Mouse (Mus musculus): ENCODE measurements around the gene Mid1. TPM values are rescaled to one million over a fixed set of nuclear protein-coding genes. Genes with fewer than 3 reads are reported as not detected.

The Mid1 gene
- polyA plus RNA-seq, 1 experiment from 2014 or later = 27.4 TPM

DNA sequence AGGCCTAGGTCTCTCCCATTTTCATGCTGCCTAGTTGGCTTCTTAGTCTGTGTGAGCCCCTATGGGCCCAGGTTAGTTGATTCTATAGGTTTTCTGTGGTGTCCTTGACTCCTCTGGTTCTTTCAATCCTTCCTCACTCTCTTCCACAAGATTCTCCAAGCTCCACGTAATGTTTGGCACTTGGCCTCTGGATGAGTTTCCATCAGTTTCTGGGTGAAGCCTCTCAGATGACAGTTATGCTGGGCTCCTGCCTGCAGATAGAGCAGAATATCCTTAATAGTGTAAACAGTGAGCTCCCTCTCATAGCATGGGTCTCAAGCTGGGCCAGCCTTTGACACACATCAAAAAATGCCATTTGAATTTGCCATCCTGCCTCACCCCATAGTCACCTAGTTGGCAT is 38.5 kb downstream of the Mid1 start:
- Histone ChIP-seq H3K9ac (ENCODE audit: low read length) (no peak overlapping the region), H3K9me3 (ENCODE audit: control insufficient read depth, low read length) (no peaks in the 10 kb centered on the region), H3K27me3 (ENCODE audit: control insufficient read depth, insufficient read depth, low read length) (peaks cover 5% of the 10 kb centered on the region; the same call in 1 of the 2 replicates), H3K27ac (ENCODE audit: low read depth, low read length) (no peak overlapping the region), H3K4me3 (ENCODE audit: low read depth, low read length) (no peak overlapping the region), H3K4me1 (replicated peaks; ENCODE audit: control insufficient read depth, insufficient read depth, low read length) (no peaks in the 10 kb centered on the region), H3K36me3 (ENCODE audit: control insufficient read depth, insufficient read depth, low read length) (no peaks in the 10 kb centered on the region), H3K4me2 (ENCODE audit: low read depth, low read length, severe bottlenecking) (no peak overlapping the region)
- DNase-seq (ENCODE audit: low spot score) (no peak), ATAC-seq (replicated peaks; ENCODE audit: low FRiP score) (no peak)
- WGBS = 83% methylated on average over 1 of the region's 1 CpGs

DNA sequence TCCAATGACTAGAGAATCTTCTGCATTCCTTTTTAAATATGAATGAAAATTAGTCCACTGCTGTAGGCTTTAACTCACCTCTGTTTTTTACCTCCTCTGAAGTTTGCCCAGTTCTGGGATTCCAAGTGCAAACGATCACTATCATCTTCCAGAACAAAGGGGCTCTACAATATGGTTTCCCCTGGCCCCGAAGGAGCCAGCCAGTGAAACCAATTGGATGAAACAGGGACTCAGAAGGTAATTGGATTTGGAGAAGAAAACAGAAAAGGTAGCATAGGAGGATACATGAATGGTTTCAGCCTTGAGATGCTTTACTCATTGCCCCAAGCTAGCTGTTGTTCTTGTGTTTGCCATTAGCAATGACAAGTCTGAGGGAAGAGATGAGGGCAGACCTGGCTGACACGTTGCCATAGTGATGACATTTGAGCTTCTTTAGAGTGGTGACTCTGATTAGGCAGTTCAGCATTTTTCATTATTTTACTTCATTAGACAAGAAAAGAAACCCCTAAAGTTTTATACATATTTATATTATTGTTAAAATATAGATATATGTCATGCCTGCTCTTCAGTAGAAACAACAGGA is 50.5 kb downstream of the Mid1 start:
- Histone ChIP-seq H3K4me3 (ENCODE audit: low read depth, low read length) (no peak overlapping the region), H3K4me1 (replicated peaks; ENCODE audit: control insufficient read depth, insufficient read depth, low read length) (no peaks in the 10 kb centered on the region), H3K4me2 (ENCODE audit: low read depth, low read length, severe bottlenecking) (no peak overlapping the region), H3K9ac (ENCODE audit: low read length) (no peak overlapping the region), H3K9me3 (ENCODE audit: control insufficient read depth, low read length) (no peaks in the 10 kb centered on the region), H3K36me3 (ENCODE audit: control insufficient read depth, insufficient read depth, low read length) (no peaks in the 10 kb centered on the region), H3K27ac (ENCODE audit: low read depth, low read length) (no peak overlapping the region), H3K27me3 (ENCODE audit: control insufficient read depth, insufficient read depth, low read length) (peaks cover 12% of the 10 kb centered on the region)
- 33% methylated on average over 3 of the region's 3 CpGs for WGBS
- no peak for DNase-seq (ENCODE audit: low spot score)
- ATAC-seq (replicated peaks; ENCODE audit: low FRiP score) = 0 out of 2 replicates have a peak, but pooled peaks have one; percentile 53

DNA sequence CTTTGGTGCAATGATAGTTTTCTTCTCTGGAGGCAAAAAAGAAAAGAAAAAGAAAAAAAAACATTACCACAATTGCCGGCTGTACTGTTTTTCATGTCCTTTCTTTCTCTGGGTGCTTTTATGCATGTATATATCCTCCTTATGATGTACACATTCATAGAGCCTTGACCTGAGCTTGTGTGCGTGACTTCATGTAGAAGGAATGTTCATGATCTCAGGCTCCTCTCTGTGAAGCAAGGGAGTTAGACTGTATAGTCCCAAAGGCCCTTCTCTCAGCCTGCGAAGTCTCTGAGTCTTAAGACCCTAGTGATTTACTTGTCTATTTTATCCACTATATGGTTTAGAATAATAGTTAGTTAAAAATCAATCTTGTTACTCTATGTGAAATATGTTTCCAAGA is 73.0 kb downstream of the Mid1 start:
- WGBS = 86% methylated on average over 3 of the region's 3 CpGs
- no peak for DNase-seq (ENCODE audit: low spot score)
- Histone ChIP-seq H3K36me3 (ENCODE audit: control insufficient read depth, insufficient read depth, low read length) (no peaks in the 10 kb centered on the region), H3K4me2 (ENCODE audit: low read depth, low read length, severe bottlenecking) (no peak overlapping the region), H3K27ac (ENCODE audit: low read depth, low read length) (no peak overlapping the region), H3K9ac (ENCODE audit: low read length) (no peak overlapping the region), H3K4me1 (replicated peaks; ENCODE audit: control insufficient read depth, insufficient read depth, low read length) (no peaks in the 10 kb centered on the region), H3K9me3 (ENCODE audit: control insufficient read depth, low read length) (no peaks in the 10 kb centered on the region), H3K27me3 (ENCODE audit: control insufficient read depth, insufficient read depth, low read length) (peaks cover 8% of the 10 kb centered on the region), H3K4me3 (ENCODE audit: low read depth, low read length) (no peak overlapping the region)
- no peak for ATAC-seq (replicated peaks; ENCODE audit: low FRiP score)

DNA sequence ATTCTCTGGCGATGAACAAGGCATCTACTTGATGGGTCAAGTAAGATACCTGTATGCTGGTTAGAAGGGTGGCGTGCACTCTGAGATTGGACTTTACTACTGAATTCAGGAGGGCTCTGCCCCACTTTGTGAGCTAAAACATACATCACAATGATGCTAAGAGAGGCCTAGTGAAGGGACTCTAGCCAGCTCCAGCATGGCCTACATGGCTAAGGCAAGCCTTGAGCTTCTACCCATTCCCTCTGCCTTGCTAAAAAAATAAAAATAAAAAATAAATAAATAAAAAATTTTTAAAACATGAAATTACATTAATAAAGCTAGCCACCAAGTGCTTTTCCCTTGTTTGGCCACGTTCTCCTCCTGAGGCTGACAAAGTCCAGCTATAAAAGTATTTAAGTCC is 94.5 kb downstream of the Mid1 start, which contains the start of gene 4933400A11Rik:
TSS of gene 4933400A11Rik (minus strand) at position 101 of the 400 bp plus-strand sequence.
- DNase-seq (ENCODE audit: low spot score) (no peak), ATAC-seq (replicated peaks; ENCODE audit: low FRiP score) (no peak)
- Histone ChIP-seq H3K36me3 (ENCODE audit: control insufficient read depth, insufficient read depth, low read length) (no peaks in the 10 kb centered on the region), H3K9ac (ENCODE audit: low read length) (no peak within 1 kb of the TSS), H3K4me1 (replicated peaks; ENCODE audit: control insufficient read depth, insufficient read depth, low read length) (no peaks in the 10 kb centered on the region), H3K27me3 (ENCODE audit: control insufficient read depth, insufficient read depth, low read length) (peaks cover 2% of the 10 kb centered on the region; the same call in 1 of the 2 replicates), H3K4me3 (ENCODE audit: low read depth, low read length) (no peak within 1 kb of the TSS), H3K4me2 (ENCODE audit: low read depth, low read length, severe bottlenecking) (no peak within 1 kb of the TSS), H3K27ac (ENCODE audit: low read depth, low read length) (no peak within 1 kb of the TSS), H3K9me3 (ENCODE audit: control insufficient read depth, low read length) (no peaks in the 10 kb centered on the region)
- WGBS = 84% methylated on average over 3 of the region's 3 CpGs

DNA sequence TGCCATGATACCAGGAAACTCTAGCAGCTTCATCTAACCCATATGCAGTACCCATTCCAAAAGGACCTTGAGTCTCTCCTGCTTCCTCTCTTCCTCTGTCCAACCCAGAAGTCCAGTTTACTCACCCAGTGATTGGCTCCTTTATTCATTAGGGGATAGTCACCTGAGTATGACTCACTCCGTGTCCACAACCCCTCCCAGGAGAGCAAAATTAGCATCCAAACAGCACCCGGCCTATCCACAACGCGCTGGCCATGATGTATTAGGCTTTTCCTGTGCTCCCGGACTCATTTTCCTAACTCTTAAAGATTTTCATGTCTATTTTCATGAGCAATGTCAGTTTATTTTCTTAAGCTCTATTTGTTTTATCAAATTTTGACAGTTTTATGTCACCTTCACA is 104.7 kb downstream of the Mid1 start:
- ATAC-seq (replicated peaks; ENCODE audit: low FRiP score) = no peak
- no peaks in the 10 kb centered on the region for H3K4me1 ChIP-seq (replicated peaks; ENCODE audit: control insufficient read depth, insufficient read depth, low read length)
- no peaks in the 10 kb centered on the region for H3K9me3 ChIP-seq (ENCODE audit: control insufficient read depth, low read length)
- 83% methylated on average over 5 of the region's 5 CpGs for WGBS
- no peaks in the 10 kb centered on the region for H3K36me3 ChIP-seq (ENCODE audit: control insufficient read depth, insufficient read depth, low read length)
- no peak overlapping the region for H3K4me2 ChIP-seq (ENCODE audit: low read depth, low read length, severe bottlenecking)
- H3K9ac ChIP-seq (ENCODE audit: low read length) = no peak overlapping the region
- no peak overlapping the region for H3K27ac ChIP-seq (ENCODE audit: low read depth, low read length)
- H3K27me3 ChIP-seq (ENCODE audit: control insufficient read depth, insufficient read depth, low read length) = no peaks in the 10 kb centered on the region
- no peak for DNase-seq (ENCODE audit: low spot score)
- no peak overlapping the region for H3K4me3 ChIP-seq (ENCODE audit: low read depth, low read length)

DNA sequence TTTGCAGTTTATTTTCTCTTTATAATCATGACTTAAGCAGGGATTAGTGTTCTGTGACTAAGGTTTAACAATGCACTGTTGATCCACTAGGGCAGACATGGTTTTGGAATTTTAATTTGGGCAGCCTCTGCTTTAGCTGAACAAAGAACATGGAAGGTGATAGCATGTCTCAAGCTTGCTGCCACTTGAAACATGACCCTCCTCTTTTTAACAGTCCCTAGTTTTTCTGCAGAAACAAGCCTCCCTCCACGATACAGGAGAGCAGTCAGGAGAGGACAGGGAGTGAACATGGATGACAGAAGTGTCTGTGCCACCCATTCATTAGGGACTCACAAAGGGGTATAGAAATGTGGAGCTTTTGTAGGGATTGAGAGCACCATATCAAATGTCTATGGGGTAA is 107.9 kb downstream of the Mid1 start:
- DNase-seq (ENCODE audit: low spot score) (no peak), ATAC-seq (replicated peaks; ENCODE audit: low FRiP score) (peak; percentile 78)
- Histone ChIP-seq H3K9me3 (ENCODE audit: control insufficient read depth, low read length) (no peaks in the 10 kb centered on the region), H3K27me3 (ENCODE audit: control insufficient read depth, insufficient read depth, low read length) (no peaks in the 10 kb centered on the region; the same call in 1 of the 2 replicates), H3K36me3 (ENCODE audit: control insufficient read depth, insufficient read depth, low read length) (no peaks in the 10 kb centered on the region), H3K27ac (ENCODE audit: low read depth, low read length) (no peak overlapping the region), H3K4me2 (ENCODE audit: low read depth, low read length, severe bottlenecking) (no peak overlapping the region), H3K4me3 (ENCODE audit: low read depth, low read length) (no peak overlapping the region), H3K4me1 (replicated peaks; ENCODE audit: control insufficient read depth, insufficient read depth, low read length) (no peaks in the 10 kb centered on the region), H3K9ac (ENCODE audit: low read length) (no peak overlapping the region)
- WGBS = 15% methylated on average over 1 of the region's 1 CpGs

DNA sequence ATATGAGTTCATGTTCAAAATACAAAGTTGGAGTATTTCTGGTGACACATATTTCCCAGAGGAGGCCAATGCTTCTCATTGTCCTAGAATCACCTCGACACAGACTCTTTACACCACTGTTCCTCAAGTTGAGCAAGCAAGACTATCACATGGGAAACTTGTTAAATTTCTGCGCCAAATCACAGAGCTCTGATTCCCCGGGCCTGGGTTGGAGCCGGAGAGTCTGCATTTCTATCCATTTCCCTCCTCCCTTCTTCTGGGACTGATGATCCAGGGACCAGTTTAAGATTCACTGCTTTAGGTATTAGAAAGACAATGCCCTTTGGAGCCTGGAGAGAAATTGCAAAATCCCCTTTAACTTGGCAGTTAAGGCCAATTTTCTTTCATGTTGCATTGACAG is 109.4 kb downstream of the Mid1 start:
- Histone ChIP-seq H3K9ac (ENCODE audit: low read length) (no peak overlapping the region), H3K4me3 (ENCODE audit: low read depth, low read length) (no peak overlapping the region), H3K27ac (ENCODE audit: low read depth, low read length) (no peak overlapping the region), H3K4me1 (replicated peaks; ENCODE audit: control insufficient read depth, insufficient read depth, low read length) (no peaks in the 10 kb centered on the region), H3K4me2 (ENCODE audit: low read depth, low read length, severe bottlenecking) (no peak overlapping the region), H3K9me3 (ENCODE audit: control insufficient read depth, low read length) (no peaks in the 10 kb centered on the region), H3K27me3 (ENCODE audit: control insufficient read depth, insufficient read depth, low read length) (no peaks in the 10 kb centered on the region; the same call in 1 of the 2 replicates), H3K36me3 (ENCODE audit: control insufficient read depth, insufficient read depth, low read length) (no peaks in the 10 kb centered on the region)
- DNase-seq (ENCODE audit: low spot score) (no peak), ATAC-seq (replicated peaks; ENCODE audit: low FRiP score) (no peak)
- WGBS = 63% methylated on average over 4 of the region's 4 CpGs

DNA sequence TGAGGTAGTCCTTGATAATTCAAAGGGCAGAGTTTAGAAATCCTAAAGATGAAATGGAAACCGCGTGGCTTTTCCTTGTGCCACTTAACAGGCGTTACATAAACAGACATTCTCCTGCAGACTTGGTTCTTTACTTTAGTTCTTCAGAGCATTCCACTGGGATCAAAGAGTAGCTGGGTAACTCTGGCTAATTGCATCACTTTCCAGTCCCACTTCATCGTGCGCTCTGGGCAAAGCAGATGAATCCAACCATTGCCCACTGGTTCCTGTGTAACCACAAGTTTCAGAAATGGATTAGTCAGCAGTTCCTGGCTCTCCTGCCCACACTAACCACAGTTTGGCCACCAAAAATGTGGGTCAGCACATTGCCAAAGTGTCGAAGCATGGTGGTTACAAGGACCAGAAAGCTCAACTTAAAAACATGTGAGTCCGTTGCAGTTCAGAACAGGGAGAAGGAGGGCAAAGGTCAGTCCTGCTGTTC is 109.9 kb downstream of the Mid1 start:
- Histone ChIP-seq H3K36me3 (ENCODE audit: control insufficient read depth, insufficient read depth, low read length) (no peaks in the 10 kb centered on the region), H3K27ac (ENCODE audit: low read depth, low read length) (no peak overlapping the region), H3K4me3 (ENCODE audit: low read depth, low read length) (no peak overlapping the region), H3K9me3 (ENCODE audit: control insufficient read depth, low read length) (no peaks in the 10 kb centered on the region), H3K4me1 (replicated peaks; ENCODE audit: control insufficient read depth, insufficient read depth, low read length) (no peaks in the 10 kb centered on the region), H3K9ac (ENCODE audit: low read length) (no peak overlapping the region), H3K4me2 (ENCODE audit: low read depth, low read length, severe bottlenecking) (no peak overlapping the region), H3K27me3 (ENCODE audit: control insufficient read depth, insufficient read depth, low read length) (no peaks in the 10 kb centered on the region; the same call in 1 of the 2 replicates)
- DNase-seq (ENCODE audit: low spot score) (no peak), ATAC-seq (replicated peaks; ENCODE audit: low FRiP score) (no peak)
- WGBS = 51% methylated on average over 7 of the region's 7 CpGs

DNA sequence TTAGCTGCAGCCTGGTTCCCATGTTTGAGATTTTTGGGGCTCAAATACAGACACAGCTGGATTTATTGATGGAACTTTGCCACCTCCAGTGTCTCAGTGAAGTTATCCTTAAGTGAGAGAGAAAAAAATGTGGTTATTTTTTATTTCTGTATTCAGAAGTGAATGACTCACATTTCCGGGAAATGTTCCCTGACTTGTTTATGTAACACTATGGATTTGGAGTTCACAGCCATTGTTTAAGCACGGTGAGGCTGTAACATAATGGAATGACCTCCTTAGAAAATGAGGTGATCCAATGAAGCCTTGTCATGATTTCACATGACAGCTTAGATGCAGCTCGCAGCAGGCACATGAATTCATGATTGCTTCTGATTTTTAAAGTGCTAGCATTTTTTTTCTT is 112.1 kb downstream of the Mid1 start:
- H3K4me3 ChIP-seq (ENCODE audit: low read depth, low read length) = no peak overlapping the region
- no peak overlapping the region for H3K9ac ChIP-seq (ENCODE audit: low read length)
- ATAC-seq (replicated peaks; ENCODE audit: low FRiP score) = no peak
- H3K9me3 ChIP-seq (ENCODE audit: control insufficient read depth, low read length) = no peaks in the 10 kb centered on the region
- 62% methylated on average over 3 of the region's 3 CpGs for WGBS
- H3K27ac ChIP-seq (ENCODE audit: low read depth, low read length) = no peak overlapping the region
- DNase-seq (ENCODE audit: low spot score) = no peak
- no peaks in the 10 kb centered on the region for H3K36me3 ChIP-seq (ENCODE audit: control insufficient read depth, insufficient read depth, low read length)
- no peaks in the 10 kb centered on the region; the same call in 1 of the 2 replicates for H3K27me3 ChIP-seq (ENCODE audit: control insufficient read depth, insufficient read depth, low read length)
- H3K4me1 ChIP-seq (replicated peaks; ENCODE audit: control insufficient read depth, insufficient read depth, low read length) = 0 out of 2 replicates have a peak, but pooled peaks cover 2% of the 10 kb centered on the region
- no peak overlapping the region for H3K4me2 ChIP-seq (ENCODE audit: low read depth, low read length, severe bottlenecking)
